Mouse (Mus musculus) lung, postnatal 25 days (tissue): ENCODE results near the gene Asb16.

Source experiments
- DNase-seq: peaks from one replicate; pipeline ENCODE4 v3.0.0; 2022; ENCODE audit warnings: low spot score

Asb16 gene

GRCm38 (mm10) chr11:102310768-102311695 is 42.5 kb downstream of the Asb16 start:
- DNase-seq = no peak

DNA sequence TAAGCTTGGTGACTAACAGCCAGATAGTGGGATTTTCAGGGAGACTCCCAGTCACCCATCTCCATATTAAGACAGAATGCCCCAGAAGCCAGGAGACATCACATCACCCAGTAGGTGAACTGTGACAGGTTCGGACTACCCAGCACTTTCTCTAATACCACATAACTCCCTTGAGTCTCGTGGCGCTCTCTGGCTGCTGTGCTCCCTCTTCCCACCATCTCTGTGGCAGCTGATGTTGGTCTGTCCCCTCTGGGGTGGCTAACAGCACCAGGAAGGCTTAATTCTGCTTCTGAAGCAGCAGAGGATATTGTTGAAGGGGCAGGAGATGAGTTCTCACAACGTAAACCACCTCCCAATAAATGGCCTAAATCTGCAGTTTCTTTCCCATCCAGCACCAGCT is 43.4 kb downstream of the Asb16 start:
- no peak for DNase-seq

GRCm38 (mm10) chr11:102312586-102312985 is 44.0 kb downstream of the Asb16 start:
- DNase-seq = no peak

GRCm38 (mm10) chr11:102314321-102314720 is 45.8 kb downstream of the Asb16 start:
- DNase-seq = no peak

- DNase-seq = no peak
Observed at GRCm38 (mm10) chr11:102315690-102316571, 47.4 kb downstream of the Asb16 start.

DNA sequence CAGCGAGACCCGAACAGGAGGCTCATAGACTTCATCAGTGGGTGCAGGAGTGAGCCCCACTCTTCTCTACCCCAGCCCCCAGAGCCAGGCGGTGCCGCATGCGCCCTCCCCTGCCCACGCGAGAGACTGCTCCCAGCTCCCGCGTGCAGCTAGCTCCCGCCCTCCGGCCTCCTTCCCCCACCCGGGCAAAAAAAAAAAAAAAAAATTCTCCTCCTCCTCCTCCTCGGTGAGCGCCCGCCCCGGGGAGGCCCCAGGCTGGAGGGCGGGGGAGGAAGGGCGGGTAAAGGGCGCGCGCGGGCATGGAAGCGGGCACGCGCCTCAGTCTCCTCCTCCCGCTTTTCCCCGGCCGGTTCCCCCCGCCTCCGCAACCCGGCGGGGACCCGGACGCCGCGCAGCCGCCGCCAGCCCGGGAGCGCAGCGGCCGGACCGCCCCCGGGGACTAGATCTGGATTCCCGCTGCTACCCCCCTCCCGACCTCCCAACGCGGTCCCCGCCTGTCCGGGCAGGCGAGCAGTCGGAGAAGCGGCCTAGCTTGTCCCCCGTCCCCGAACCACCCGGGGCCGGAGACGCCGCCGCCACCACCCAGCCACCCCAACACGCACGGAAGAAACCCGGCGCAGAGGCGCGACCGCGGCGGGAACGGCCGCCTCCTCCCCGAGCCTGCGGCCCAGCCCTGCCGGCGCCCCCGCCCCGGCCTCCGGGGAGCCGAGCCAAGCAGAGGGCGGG is 48.2 kb downstream of the Asb16 start:
- peak; percentile 93 for DNase-seq

- DNase-seq = peak; percentile 44
Observed at GRCm38 (mm10) chr11:102317298-102317900, 48.9 kb downstream of the Asb16 start.

- peak; percentile 69 for DNase-seq
Observed at GRCm38 (mm10) chr11:102317901-102318575, 49.5 kb downstream of the Asb16 start.

- peak; percentile 30 for DNase-seq
Observed at GRCm38 (mm10) chr11:102318576-102319409, 50.2 kb downstream of the Asb16 start.

- DNase-seq = peak; percentile 79
Observed at GRCm38 (mm10) chr11:102319410-102319792, 50.9 kb downstream of the Asb16 start, which contains the start of gene Ubtf. Gene Ubtf (minus strand): TSS chr11:102319742.

DNA sequence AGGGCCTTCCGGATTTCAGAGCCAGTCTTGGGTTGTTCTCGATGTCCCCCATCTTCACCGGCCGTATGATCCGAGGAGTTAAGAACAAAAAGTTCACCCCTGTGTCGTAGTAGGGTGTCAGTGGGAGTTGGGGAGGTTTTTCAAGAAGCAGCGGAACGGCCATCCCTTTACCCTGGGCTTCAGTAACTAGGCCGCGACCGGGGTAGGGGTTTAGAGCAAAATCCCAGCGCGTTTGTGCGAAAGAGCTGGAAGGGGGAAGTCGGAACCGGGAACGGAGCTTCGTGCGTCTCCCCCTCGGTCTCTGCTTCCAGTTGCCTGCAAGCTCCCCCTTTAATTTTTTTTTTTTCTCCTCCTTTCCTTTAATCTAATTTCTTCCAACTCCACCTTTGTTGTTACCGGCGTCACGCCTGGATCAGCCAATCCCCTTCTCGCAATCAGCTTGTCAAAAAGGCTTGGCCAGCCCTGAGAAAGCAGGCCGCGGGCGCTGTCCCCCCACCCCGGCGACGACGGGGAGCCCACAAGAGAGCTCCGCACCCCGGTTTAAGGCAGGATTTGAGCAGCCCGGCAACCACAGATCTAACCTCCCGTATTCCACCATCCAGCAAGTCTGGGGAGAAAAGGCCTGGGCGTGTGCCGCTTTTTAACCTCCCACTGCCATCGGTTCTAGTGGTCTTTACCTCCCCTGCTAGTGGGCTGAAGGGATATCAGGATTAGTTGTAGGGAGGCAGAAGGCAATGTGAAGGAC is 51.6 kb downstream of the Asb16 start:
- peak; percentile 91 for DNase-seq

DNA sequence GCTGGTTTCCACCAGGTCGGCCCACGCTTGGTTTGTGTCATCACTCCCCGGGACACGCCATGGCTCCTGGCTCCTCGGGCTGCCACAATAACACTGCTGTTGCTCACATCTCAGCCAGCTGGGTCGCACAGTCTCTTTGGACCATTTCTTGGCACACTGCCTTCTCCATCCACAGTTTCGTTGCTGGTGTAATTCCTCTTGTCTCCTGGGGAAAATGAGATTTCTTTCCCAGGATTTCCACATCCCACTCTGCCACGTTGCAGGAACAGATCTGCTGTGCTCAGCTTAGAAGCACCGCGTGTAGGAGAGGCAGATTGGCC is 52.1 kb downstream of the Asb16 start:
- DNase-seq = peak; percentile 65

- no peak for DNase-seq
Observed at GRCm38 (mm10) chr11:102321931-102322330, 53.4 kb downstream of the Asb16 start.

DNA sequence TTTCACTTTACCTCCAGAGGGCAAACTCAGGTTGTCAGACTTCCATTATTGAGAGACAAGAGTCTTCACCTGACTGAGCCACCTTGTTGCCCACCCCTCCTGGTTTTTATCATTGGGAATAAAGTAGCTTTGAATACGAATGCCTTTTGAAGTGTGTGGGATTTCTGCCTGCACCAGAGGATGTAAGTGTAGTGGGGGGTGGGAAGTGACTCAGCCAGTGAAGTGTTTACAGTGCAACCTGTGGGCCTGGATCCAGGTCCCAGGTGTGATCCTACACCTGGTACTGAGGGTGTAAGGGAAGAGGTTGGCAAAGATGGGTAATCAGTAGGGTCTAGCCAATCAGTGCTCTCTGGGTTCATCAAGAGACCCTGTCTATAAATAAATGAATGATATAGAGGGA is 55.0 kb downstream of the Asb16 start:
- peak; percentile 44 for DNase-seq

DNA sequence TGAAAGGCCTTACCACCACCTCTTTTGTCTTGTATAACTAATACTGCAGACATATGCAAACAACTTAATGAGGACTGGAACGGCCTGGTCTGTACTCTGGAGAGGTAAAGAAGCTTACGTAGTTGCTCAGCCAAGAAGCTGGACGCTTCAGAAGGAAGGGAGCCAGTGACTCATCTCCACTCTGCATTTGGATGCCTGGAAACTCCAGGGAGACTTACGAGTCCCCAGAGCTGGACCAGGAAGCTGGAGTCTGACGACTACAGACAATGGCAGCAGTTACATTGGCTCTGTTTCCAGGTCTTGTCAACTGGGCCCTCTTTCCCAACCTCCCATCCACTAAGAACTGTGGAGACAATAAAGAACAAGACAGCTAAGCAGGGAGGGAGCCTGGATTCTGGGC is 58.7 kb downstream of the Asb16 start:
- DNase-seq = no peak

DNA sequence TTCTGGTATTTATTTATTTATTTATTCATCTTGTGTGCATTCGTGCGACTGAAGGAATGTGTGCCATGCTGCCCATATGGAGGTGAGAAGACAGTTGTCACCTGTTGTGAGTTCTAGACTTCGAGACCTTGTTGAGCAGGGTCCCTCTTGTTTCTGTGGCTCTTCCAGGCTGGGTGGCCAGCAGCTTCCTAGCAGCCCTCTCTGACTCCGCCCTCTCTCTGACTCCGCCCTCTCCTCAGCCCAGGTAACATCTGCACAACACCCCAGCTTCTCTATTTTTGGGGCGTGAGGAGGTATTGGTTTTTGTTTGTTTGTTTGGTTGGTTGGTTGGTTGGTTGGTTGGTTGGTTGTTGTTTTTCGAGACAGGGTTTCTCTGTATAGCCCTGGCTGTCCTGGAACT is 59.3 kb downstream of the Asb16 start:
- no peak for DNase-seq
